Mouse (Mus musculus) spleen, adult 2 months (tissue): ENCODE data around the gene Ly86.

ENCODE experiments used
- CTCF ChIP-seq: fragments of 200-500 bp; IDR thresholded peaks from 2 replicates; pipeline ENCODE4 v1.5.1; 2011; ENCODE audit warnings: mild to moderate bottlenecking, inconsistent platforms; ENCODE audit not compliant: insufficient read depth, insufficient read length, insufficient replicate concordance; ENCODE audit errors: extremely low read depth
- POLR2A ChIP-seq: fragments of 200-500 bp; IDR thresholded peaks from 2 replicates; pipeline ENCODE4 v1.6.1; 2011; ENCODE audit warnings: low read depth, low read length, inconsistent platforms

DNA sequence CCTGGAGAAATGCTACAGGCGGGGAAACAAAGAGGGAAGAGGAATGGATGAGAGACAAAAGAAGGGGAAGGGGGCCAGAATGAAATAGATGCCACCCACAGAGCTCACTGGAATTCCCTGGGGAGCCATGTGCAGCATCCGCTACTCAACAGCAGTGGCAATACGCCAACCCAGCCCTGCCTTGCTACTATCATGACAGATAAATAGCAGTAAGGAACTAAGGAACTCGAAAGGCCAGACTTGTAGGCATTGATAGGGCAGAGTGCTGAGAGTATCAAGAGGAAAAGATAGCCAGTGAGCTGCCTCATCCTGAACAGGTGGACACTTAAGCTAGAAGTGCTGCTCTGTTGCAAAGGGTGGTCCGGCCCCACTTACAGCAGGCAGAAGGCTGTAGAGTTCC lies 31.4 kb downstream of the Ly86 start:
- TF ChIP-seq CTCF (no peak), POLR2A (no peak)
